Mouse (Mus musculus) intestine, embryonic 14.5 days (tissue): Measurements from ENCODE around the gene Tuba3b. TPM values are rescaled to one million over a fixed set of nuclear protein-coding genes. Genes with fewer than 3 reads are reported as not detected.

ENCODE experiments used
- ATAC-seq: fragments of 200-750 bp; cut with Nextera tagmentation; replicated peaks from 2 replicates; pipeline ENCODE4 v1.8.0; 2017; ENCODE audit warnings: low read depth, moderate number of reproducible peaks, moderate TSS enrichment, moderate library complexity; ENCODE audit not compliant: low FRiP score, low TSS enrichment
- DNase-seq: peaks from one replicate; pipeline ENCODE4 v3.0.0-alpha.2; 2018; ENCODE audit warnings: low spot score
- H3K27ac ChIP-seq: fragments of 300-500 bp; sonication (generic); 2 replicates; pipeline ENCODE4 v1.5.1; 2014; ENCODE audit warnings: low read depth, mild to moderate bottlenecking, control low read depth
- H3K27me3 ChIP-seq: fragments of 300-500 bp; sonication (generic); replicated peaks from 2 replicates; pipeline ENCODE4 v1.6.1; 2014; ENCODE audit warnings: low read length, control low read depth; ENCODE audit not compliant: control insufficient read depth, insufficient read depth
- H3K36me3 ChIP-seq: fragments of 300-500 bp; sonication (generic); 2 replicates; pipeline ENCODE4 v1.6.1; 2014; ENCODE audit warnings: low read length, control low read depth; ENCODE audit not compliant: control insufficient read depth, insufficient read depth
- H3K4me1 ChIP-seq: fragments of 300-500 bp; sonication (generic); replicated peaks from 2 replicates; pipeline ENCODE4 v1.6.1; 2014; ENCODE audit warnings: low read length, control low read depth, mixed read lengths; ENCODE audit not compliant: control insufficient read depth, insufficient read depth
- H3K4me2 ChIP-seq: fragments of 300-500 bp; sonication (generic); 2 replicates; pipeline ENCODE4 v1.6.1; 2014; ENCODE audit warnings: low read length
- H3K4me3 ChIP-seq: fragments of 300-500 bp; sonication (generic); 2 replicates; pipeline ENCODE4 v1.5.1; 2014; ENCODE audit warnings: low read depth, low read length, control low read depth, mixed read lengths
- H3K9ac ChIP-seq: fragments of 300-500 bp; sonication (generic); 2 replicates; pipeline ENCODE4 v1.6.1; 2014; ENCODE audit warnings: mild to moderate bottlenecking, low read length
- H3K9me3 ChIP-seq: fragments of 300-500 bp; sonication (generic); 2 replicates; pipeline ENCODE4 v1.6.1; 2016; ENCODE audit warnings: low read length, control low read depth; ENCODE audit not compliant: control insufficient read depth
- WGBS: fragments of 180-500 bp; shearing (Covaris S2); extraction: QIAGEN DNeasy Blood & Tissue Kit; methylation state at CpG from one replicate; pipeline ENCODE4 v1.1.7; 2014; 5-methylcytosine and 5-hydroxymethylcytosine counted together
- polyA plus RNA-seq: library from polyadenylated mRNA; unstranded; fragments of >200 nt; fragmentation: Nextera tagmentation; extraction: Ambion mirVana; gene quantifications from 2 replicates; pipeline ENCODE4 v1.2.1, GENCODE M21; 2014

Tuba3b gene
- polyA plus RNA-seq, result not detected in 2 replicates

- Histone ChIP-seq H3K4me3 (no peak within 1 kb of the TSS), H3K9me3 (no peaks in the 10 kb centered on the region), H3K4me2 (no peak within 1 kb of the TSS), H3K4me1 (peaks cover 4% of the 10 kb centered on the region), H3K9ac (no peak within 1 kb of the TSS), H3K27me3 (no peaks in the 10 kb centered on the region), H3K36me3 (no peaks in the 10 kb centered on the region), H3K27ac (no peak within 1 kb of the TSS)
- DNase-seq, result no peak
- 98% methylated on average over 31 of the region's 31 CpGs for WGBS
- ATAC-seq, result no peak
Observed at GRCm38 (mm10) chr6:145615666-145616210, at the start of gene Tuba3b. TSS of gene Tuba3b (plus strand) at chr6:145615757.

- no peak for DNase-seq
- Histone ChIP-seq H3K27me3 (no peaks in the 10 kb centered on the region), H3K9ac (no peak overlapping the region), H3K9me3 (no peaks in the 10 kb centered on the region), H3K4me1 (no peaks in the 10 kb centered on the region), H3K36me3 (no peaks in the 10 kb centered on the region), H3K4me3 (no peak overlapping the region), H3K4me2 (no peak overlapping the region), H3K27ac (no peak overlapping the region)
- 69% methylated on average over 8 of the region's 8 CpGs for WGBS
- no peak for ATAC-seq
Observed at GRCm38 (mm10) chr6:145567296-145567695, 48.3 kb upstream of the Tuba3b start.

- H3K9ac ChIP-seq, result no peak overlapping the region
- DNase-seq, result no peak
- H3K27ac ChIP-seq, result no peak overlapping the region
- H3K4me2 ChIP-seq, result no peak overlapping the region
- no peaks in the 10 kb centered on the region for H3K27me3 ChIP-seq
- no peak overlapping the region for H3K4me3 ChIP-seq
- no peaks in the 10 kb centered on the region for H3K4me1 ChIP-seq
- H3K9me3 ChIP-seq, result no peaks in the 10 kb centered on the region
- no peaks in the 10 kb centered on the region for H3K36me3 ChIP-seq
- no peak for ATAC-seq
- 86% methylated on average over 3 of the region's 3 CpGs for WGBS
Observed at GRCm38 (mm10) chr6:145567832-145568231, 47.7 kb upstream of the Tuba3b start.

GRCm38 (mm10) chr6:145568701-145569100 is 46.9 kb upstream of the Tuba3b start:
- no peaks in the 10 kb centered on the region for H3K36me3 ChIP-seq
- H3K9me3 ChIP-seq, result no peaks in the 10 kb centered on the region
- no peaks in the 10 kb centered on the region for H3K4me1 ChIP-seq
- no peak overlapping the region for H3K4me3 ChIP-seq
- no peaks in the 10 kb centered on the region for H3K27me3 ChIP-seq
- H3K9ac ChIP-seq, result no peak overlapping the region
- no peak overlapping the region for H3K27ac ChIP-seq
- H3K4me2 ChIP-seq, result no peak overlapping the region
- no peak for ATAC-seq
- no peak for DNase-seq
- WGBS, result 87% methylated on average over 3 of the region's 3 CpGs

- Histone ChIP-seq H3K36me3 (no peaks in the 10 kb centered on the region), H3K4me1 (no peaks in the 10 kb centered on the region; the same call in 1 of the 2 replicates), H3K27ac (no peak overlapping the region), H3K4me3 (no peak overlapping the region), H3K9ac (no peak overlapping the region), H3K9me3 (no peaks in the 10 kb centered on the region), H3K27me3 (no peaks in the 10 kb centered on the region), H3K4me2 (no peak overlapping the region)
- DNase-seq (no peak), ATAC-seq (no peak)
- WGBS, result 84% methylated on average over 6 of the region's 6 CpGs
Observed at GRCm38 (mm10) chr6:145573250-145574013, 42.1 kb upstream of the Tuba3b start.

- H3K36me3 ChIP-seq, result no peaks in the 10 kb centered on the region
- no peaks in the 10 kb centered on the region for H3K27me3 ChIP-seq
- no peak overlapping the region for H3K27ac ChIP-seq
- WGBS, result 94% methylated on average over 4 of the region's 4 CpGs
- H3K4me2 ChIP-seq, result no peak overlapping the region
- no peaks in the 10 kb centered on the region for H3K9me3 ChIP-seq
- H3K4me3 ChIP-seq, result no peak overlapping the region
- H3K4me1 ChIP-seq, result no peaks in the 10 kb centered on the region; the same call in 1 of the 2 replicates
- H3K9ac ChIP-seq, result no peak overlapping the region
- no peak for DNase-seq
- no peak for ATAC-seq
Observed at GRCm38 (mm10) chr6:145576762-145577161, 38.8 kb upstream of the Tuba3b start.

- 48% methylated on average over 10 of the region's 10 CpGs for WGBS
- H3K27ac ChIP-seq, result no peak overlapping the region
- no peaks in the 10 kb centered on the region for H3K36me3 ChIP-seq
- no peak overlapping the region for H3K4me3 ChIP-seq
- H3K9ac ChIP-seq, result no peak overlapping the region
- no peak overlapping the region for H3K4me2 ChIP-seq
- DNase-seq, result no peak
- ATAC-seq, result no peak
- H3K27me3 ChIP-seq, result no peaks in the 10 kb centered on the region
- H3K4me1 ChIP-seq, result no peaks in the 10 kb centered on the region; the same call in 1 of the 2 replicates
- no peaks in the 10 kb centered on the region for H3K9me3 ChIP-seq
Observed at GRCm38 (mm10) chr6:145578457-145579185, 36.9 kb upstream of the Tuba3b start.

- WGBS, result 80% methylated on average over 3 of the region's 3 CpGs
- no peak overlapping the region for H3K4me2 ChIP-seq
- no peaks in the 10 kb centered on the region; the same call in 1 of the 2 replicates for H3K4me1 ChIP-seq
- H3K27ac ChIP-seq, result no peak overlapping the region
- H3K27me3 ChIP-seq, result no peaks in the 10 kb centered on the region
- no peak for DNase-seq
- no peak overlapping the region for H3K9ac ChIP-seq
- no peaks in the 10 kb centered on the region for H3K9me3 ChIP-seq
- no peaks in the 10 kb centered on the region for H3K36me3 ChIP-seq
- no peak for ATAC-seq
- no peak overlapping the region for H3K4me3 ChIP-seq
Observed at GRCm38 (mm10) chr6:145579761-145580160, 35.8 kb upstream of the Tuba3b start.
